Mouse (Mus musculus): ENCODE measurements around the gene Kmo. TPM values are rescaled to one million over a fixed set of nuclear protein-coding genes. Genes with fewer than 3 reads are reported as not detected.

The Kmo gene
- polyA plus RNA-seq, 1 experiment: 2.0 TPM

DNA sequence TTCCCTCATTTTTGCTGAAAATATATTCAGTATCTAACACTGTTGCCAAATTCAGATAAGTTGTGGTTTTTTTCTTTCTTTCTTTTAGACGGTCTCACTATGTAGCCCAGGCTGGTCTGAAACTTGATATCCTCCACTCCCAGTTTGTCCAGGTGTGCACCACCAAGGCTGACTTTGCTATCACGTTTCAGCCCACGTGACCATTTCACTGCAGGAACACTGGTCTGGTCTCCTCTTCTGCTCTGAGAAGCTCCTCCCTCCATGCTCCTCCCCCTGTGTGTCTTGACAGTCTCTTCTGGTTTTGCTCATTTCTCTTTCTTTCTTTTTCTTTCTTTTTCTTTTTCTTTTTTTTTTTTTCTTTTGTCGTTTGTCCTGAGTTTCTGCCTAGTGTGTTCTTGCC lies 79.6 kb downstream of the Kmo start:
- Histone ChIP-seq H3K27ac (replicated peaks; ENCODE audit: low read depth, low read length) (no peak overlapping the region), H3K4me1 (ENCODE audit: control insufficient read depth, insufficient read depth, insufficient read length, low read length) (no peaks in the 10 kb centered on the region), H3K4me3 (ENCODE audit: insufficient read depth, low read depth, low read length) (no peak overlapping the region)

DNA sequence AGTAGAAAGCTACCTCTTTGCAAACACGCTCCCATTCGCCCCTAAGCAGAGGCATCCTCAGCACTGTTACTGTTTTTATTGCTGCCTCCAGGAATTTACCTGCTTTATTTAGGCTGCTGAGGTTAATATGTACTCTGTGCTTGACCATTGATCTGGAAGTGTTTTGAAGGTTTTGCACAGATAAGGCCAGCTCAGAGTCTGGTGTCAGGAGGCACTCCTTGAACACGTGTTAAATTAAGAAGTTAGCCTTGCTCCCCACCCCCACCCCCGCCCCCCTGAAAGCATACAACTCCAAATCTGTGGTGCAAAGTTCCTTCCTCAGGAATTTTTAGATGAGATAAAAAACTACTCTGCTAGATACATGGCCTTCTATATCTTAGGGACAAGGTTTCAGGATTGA lies 81.0 kb downstream of the Kmo start:
- Histone ChIP-seq H3K4me3 (ENCODE audit: insufficient read depth, low read depth, low read length) (no peak overlapping the region), H3K4me1 (ENCODE audit: control insufficient read depth, insufficient read depth, insufficient read length, low read length) (no peaks in the 10 kb centered on the region), H3K27ac (replicated peaks; ENCODE audit: low read depth, low read length) (no peak overlapping the region)

DNA sequence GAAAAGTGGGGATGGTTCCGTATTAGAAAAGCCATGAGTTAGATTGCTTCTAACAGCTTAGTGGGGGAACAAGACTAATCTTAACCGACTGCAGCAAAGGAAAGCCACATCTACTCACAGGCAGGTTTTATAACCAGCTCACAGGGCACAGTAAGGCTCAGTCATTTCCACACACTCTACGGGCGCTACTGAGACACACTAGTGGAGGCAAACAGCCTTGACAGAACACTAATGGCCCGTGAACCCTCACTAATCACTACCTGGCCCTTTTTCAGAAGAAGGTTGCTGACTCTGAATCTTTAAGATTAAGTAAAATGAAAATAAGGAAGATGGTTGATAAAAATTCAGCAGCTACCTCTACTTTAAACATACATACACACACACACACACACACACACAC lies 87.4 kb downstream of the Kmo start:
- Histone ChIP-seq H3K27ac (replicated peaks; ENCODE audit: low read depth, low read length) (no peak overlapping the region), H3K4me1 (ENCODE audit: control insufficient read depth, insufficient read depth, insufficient read length, low read length) (no peaks in the 10 kb centered on the region; the same call in 1 of the 2 replicates), H3K4me3 (ENCODE audit: insufficient read depth, low read depth, low read length) (no peak overlapping the region)

DNA sequence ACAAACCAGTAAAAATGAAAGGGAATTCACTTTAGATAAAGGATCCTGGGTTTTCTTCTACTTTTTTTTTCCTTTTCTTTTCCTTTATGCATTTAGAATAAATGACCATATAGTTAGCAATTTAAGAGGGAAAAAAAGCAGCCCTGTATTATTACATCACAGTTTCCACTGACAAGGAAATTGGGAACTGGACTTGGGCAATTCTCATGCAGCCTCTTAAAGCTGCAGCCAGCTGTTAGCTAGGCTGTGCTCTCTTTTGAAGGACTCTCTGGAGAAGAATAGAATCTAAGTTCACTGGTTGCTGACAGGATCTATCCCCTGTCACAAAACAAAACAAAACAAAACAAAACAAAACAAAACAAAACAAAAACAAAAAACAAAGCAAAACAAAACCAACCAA lies 87.8 kb downstream of the Kmo start:
- no peak overlapping the region for H3K4me3 ChIP-seq (ENCODE audit: insufficient read depth, low read depth, low read length)
- no peak overlapping the region for H3K27ac ChIP-seq (replicated peaks; ENCODE audit: low read depth, low read length)
- no peaks in the 10 kb centered on the region; the same call in 1 of the 2 replicates for H3K4me1 ChIP-seq (ENCODE audit: control insufficient read depth, insufficient read depth, insufficient read length, low read length)

Other genes with a start within 250 kb of the Kmo start
- gene Rgs7, start 127.9 kb upstream of the Kmo start, polyA plus RNA-seq (2012; ENCODE audit: insufficient read depth, insufficient read length, missing spikeins): 47.4 and 49.8 TPM in 2 replicates
- gene Fh1, start 5.3 kb downstream of the Kmo start, polyA plus RNA-seq (2012; ENCODE audit: insufficient read depth, insufficient read length, missing spikeins): 1,161 and 1,563 TPM in 2 replicates
- gene Opn3, start 72.4 kb downstream of the Kmo start, polyA plus RNA-seq (2012; ENCODE audit: insufficient read depth, insufficient read length, missing spikeins): 1.7 and 1.8 TPM in 2 replicates
- 2.4 and 2.9 TPM in 2 replicates for gene Chml, start 72.5 kb downstream of the Kmo start, polyA plus RNA-seq (2012; ENCODE audit: insufficient read depth, insufficient read length, missing spikeins)
- gene Wdr64, start 78.2 kb downstream of the Kmo start, polyA plus RNA-seq (2012; ENCODE audit: insufficient read depth, insufficient read length, missing spikeins): not detected in 2 replicates